Mouse (Mus musculus) bone marrow, adult 2 months (tissue): ENCODE measurements around the gene Tmem108.

Experiments
- CTCF ChIP-seq: fragments of 200-500 bp; IDR thresholded peaks from 2 replicates; pipeline ENCODE4 v1.5.1; 2011; ENCODE audit warnings: low read length, control low read depth; ENCODE audit not compliant: control insufficient read depth, insufficient read depth
- POLR2A ChIP-seq: fragments of 200-500 bp; IDR thresholded peaks from 2 replicates; pipeline ENCODE4 v1.6.1; 2011; ENCODE audit warnings: low read depth, mild to moderate bottlenecking, control low read depth, low read length, borderline replicate concordance; ENCODE audit not compliant: control insufficient read depth

DNA sequence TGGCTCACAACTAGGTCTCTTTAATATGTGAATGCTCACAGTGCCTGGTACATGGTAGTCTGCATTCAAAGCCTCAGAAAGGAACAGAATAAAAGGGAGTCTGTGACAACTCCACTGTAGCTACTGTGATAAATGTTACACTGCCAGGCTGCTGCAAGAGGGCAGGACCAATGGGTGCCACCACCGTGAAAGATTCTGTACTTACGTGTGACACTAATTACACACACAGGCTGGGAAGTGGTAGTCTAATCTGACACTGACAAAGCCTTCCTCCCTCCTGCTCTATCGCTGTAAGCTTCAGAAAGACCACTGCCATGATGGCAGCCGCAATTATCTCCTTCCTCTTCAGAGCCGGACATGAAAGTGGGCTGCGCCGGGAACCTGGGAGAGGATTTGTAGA, 292.7 kb downstream of the Tmem108 start:
- TF ChIP-seq POLR2A: no peak
- no peak for TF ChIP-seq CTCF
